Mouse (Mus musculus) right cerebral cortex, adult 2 months (tissue): ENCODE data around the gene Frat1.
"Not testable (repeated sequence)": the region's sequence is repeated elsewhere in the genome, so short reads cannot be mapped to it uniquely, and the experiment has no call there.

ENCODE experiments used
- DNase-seq, 2 experiments: peaks; one replicate each; pipeline ENCODE4 v3.0.0; 2021 to 2022; ENCODE audit warnings: low spot score in 2 of 2

Frat1 gene

DNA sequence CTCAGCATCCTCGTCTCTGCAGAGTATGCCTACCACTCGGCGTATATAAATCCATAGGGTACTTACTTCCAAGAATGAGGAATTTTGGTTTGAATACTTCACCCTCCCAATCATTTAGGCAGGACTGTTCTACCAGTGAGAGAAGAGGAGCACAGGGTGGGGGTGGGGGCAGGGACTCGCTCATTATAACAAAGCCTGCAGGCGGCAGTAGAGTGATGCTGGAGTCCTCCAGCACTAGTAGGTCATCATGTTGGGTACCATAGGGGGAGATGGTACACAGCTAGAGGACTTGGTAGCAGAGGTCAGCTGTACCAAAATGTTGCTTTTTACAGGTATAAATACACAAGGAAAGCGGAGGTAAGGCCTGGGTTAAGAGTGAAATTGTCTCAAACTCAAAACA lies 14.6 kb downstream of the Frat1 start:
- DNase-seq, result no peak

GRCm38 (mm10) chr19:41846366-41847090 lies 16.8 kb downstream of the Frat1 start:
- DNase-seq, result no peak

GRCm38 (mm10) chr19:41847091-41847581 lies 17.4 kb downstream of the Frat1 start:
- DNase-seq, result peak; percentile 35 to 53

DNA sequence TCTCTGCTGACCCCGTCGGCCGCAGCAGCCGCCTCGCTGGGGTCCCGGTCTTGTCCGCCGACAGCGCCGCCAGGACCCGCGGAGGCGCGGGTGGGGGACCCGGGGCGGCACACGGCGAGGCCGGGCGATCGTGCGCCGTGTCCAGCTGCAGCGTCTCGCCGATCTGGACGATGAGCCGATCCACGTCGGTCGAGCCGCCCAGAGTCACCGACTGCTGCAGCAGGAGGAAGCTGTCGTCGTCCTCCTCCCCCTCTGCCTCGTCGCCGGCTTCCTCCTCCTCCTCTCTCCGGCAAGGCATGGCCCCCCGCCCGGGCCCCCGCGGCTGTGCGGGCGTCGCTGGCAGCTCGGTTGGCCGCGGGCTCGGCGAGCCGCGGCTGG lies 17.8 kb downstream of the Frat1 start:
- not testable (repeated sequence) for DNase-seq

GRCm38 (mm10) chr19:41847992-41848851 lies 18.5 kb downstream of the Frat1 start, which contains the start of gene Frat2:
Gene Frat2 (minus strand): TSS chr19:41848132.
- peak; percentile 84 to 91 for DNase-seq

- DNase-seq, result no peak
Measured at GRCm38 (mm10) chr19:41850021-41850718, 20.4 kb downstream of the Frat1 start.

- DNase-seq, result no peak
Measured at GRCm38 (mm10) chr19:41850719-41851543, 21.2 kb downstream of the Frat1 start.

GRCm38 (mm10) chr19:41852423-41852822 lies 22.7 kb downstream of the Frat1 start:
- no peak for DNase-seq

- no peak for DNase-seq
Measured at GRCm38 (mm10) chr19:41857086-41857762, 27.5 kb downstream of the Frat1 start.

- no peak for DNase-seq
Measured at GRCm38 (mm10) chr19:41857816-41858310, 28.1 kb downstream of the Frat1 start.

DNA sequence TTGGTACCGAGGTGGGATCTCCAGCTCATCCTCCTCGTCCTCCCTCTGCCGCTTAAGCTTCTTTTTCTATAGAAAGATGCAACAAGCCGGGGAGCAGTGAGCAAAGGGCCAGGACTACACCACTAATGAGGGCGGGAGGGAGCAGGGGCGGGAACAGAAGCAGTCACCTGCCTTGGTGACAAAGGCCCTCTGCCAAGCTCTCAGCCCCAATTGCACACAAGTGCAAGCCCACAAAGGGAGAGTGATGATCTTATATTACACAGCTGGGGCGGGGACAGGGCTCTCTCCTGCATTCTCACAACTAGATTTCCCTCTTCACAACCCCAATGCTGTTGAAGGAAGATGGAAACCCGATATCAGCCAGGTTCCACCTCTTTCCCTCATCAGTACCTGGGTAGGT lies 36.9 kb downstream of the Frat1 start:
- no peak for DNase-seq

DNA sequence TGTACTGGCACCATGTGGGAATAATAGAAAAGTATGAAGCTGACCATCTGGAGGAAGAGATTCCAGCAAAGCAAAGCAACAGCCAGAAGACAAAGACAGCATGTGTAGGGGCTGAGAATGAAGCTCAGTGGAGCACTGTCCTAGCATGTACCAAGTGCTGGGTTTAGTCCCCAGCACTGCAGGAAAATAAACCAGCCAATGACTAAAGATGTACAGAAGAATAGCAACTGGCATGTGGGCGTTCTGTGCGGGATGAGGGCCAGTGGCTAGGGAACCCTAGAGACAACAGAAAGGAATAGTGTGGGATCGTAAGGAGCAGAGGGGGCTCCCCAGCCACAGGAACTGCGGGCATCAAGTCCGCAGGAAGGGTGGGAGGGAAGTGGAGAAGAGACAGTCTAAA lies 39.5 kb downstream of the Frat1 start:
- peak; percentile 37 to 47 for DNase-seq

- not testable (repeated sequence) for DNase-seq
Measured at GRCm38 (mm10) chr19:41869946-41870345, 40.2 kb downstream of the Frat1 start.

- peak; percentile 29 to 48 for DNase-seq
Measured at GRCm38 (mm10) chr19:41872285-41872684, 42.5 kb downstream of the Frat1 start.

DNA sequence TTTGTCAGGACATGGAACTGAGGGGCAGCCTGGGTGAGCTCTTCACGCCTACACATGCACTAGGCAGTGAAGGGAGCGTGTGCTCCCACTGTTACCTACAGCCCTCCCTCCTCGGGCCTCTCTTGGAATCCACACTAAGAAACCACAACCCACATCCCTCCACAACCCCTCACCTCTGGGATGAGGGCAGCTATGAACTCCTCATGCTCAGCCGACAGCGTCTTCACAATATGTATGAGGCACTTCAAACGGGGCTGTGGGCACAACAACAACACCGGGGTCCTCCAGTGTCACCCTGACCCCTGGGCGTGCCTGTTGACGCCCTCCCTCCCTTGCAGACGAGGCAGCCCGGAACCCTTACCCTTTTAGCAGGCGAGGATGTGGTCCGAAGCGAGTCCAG lies 44.6 kb downstream of the Frat1 start:
- no peak for DNase-seq

DNA sequence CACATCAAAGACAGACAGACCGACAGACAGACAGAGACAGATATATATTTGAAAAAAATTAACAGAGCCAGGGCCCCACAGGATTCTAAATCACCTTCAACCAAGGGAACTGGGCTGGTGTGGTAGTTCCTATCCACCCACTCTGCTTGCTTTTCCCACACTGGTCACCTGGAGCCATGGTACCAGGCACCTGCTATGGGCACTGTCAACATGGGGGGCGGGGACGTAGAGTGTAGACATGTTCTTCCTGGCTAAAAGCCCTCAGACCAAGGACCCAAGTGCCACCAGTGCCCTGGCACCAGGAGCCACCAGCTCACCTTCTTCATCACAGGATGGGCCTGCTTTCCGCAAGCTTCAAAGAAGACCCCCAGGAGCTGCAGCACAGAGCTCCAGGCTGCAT lies 52.1 kb downstream of the Frat1 start:
- no peak for DNase-seq
